ENCODE assay signal across 9 mouse cellular contexts in the genomic region with DNA sequence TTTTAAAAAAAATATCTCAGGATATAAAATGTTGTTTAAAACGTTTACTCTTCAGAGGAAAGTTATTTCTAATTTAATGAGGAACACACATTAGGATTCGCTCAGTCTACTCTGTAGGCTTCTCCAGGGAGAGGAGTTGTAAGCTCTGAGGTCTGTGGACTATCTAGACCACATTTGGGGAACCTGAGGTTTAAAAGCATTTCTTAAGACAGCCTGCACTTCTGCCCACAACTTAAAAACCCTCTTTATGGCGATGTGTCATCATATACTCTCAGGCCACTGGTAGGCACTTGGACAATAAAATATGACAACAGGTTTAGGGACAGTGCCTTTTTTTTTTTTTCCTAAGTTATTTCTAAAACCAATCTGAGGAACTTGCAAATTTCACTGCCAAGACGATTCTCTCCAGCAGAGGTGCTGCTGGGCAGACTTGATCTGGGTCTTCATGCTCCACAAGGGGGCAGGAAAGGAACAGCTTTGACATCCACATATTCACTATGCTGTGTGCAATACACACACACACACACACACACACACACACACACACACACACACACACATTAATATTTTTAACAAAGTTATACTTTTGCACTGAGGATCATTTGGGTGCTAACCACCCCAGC.
A peak's percentile ranks its signal among the peaks of the same experiment; 100 is the strongest.
DNase-seq lines count a peak whose midpoint lies in the region; ATAC-seq and TF ChIP-seq lines count a peak whose summit lies in the region.
"Had no signal": no experiment of that assay in that cellular context is flagged by ENCODE, and none has a peak within 500 bp of the region (broad histone marks: within the 10 kb centered on the region; RNA-seq: fewer than 3 reads in every experiment).

No protein-coding gene starts in this region.

- no peak overlapping the region for H3K4me3 ChIP-seq in kidney, postnatal 0 days (replicated peaks; ENCODE audit: low read depth, low read length)
- H3K4me3 ChIP-seq in ES-E14 (ENCODE audit: insufficient read depth in 1 of 2, low read depth in 1 of 2, low read length in 2 of 2, poor library complexity in 1 of 2, severe bottlenecking in 1 of 2): no peak overlapping the region
- no peak overlapping the region for H3K4me3 ChIP-seq in hindbrain, embryonic 16.5 days (ENCODE audit: low read length)
- H3K4me3 ChIP-seq: erythroblast, embryonic 14.5 days had no signal

- no peak overlapping the region for H3K9ac ChIP-seq in kidney, postnatal 0 days (ENCODE audit: low read depth, low read length)
- H3K9ac ChIP-seq in ES-E14 (ENCODE audit: insufficient read depth, low read depth, low read length, poor library complexity, severe bottlenecking): no peak overlapping the region
- no peak overlapping the region for H3K9ac ChIP-seq in hindbrain, embryonic 16.5 days (ENCODE audit: low read depth, low read length)

- TF ChIP-seq CTCF in kidney, postnatal 0 days (IDR thresholded peaks at IDR 0.05; ENCODE audit: low read depth): peak; percentile 73

- no peak overlapping the region for H3K4me2 ChIP-seq in kidney, postnatal 0 days (ENCODE audit: low read length)
- H3K4me2 ChIP-seq in hindbrain, embryonic 16.5 days (ENCODE audit: low read length): no peak overlapping the region

- peak; percentile 61 for DNase-seq in kidney, postnatal 0 days (ENCODE audit: low spot score)
- DNase-seq in kidney, adult 8-10 months: no peak
- peak; percentile 84 for DNase-seq in 3T3-L1 (ENCODE audit: low read depth, low spot score)
- DNase-seq in ES-E14 (ENCODE audit: low read depth, low spot score): peak; percentile 13
- no peak for DNase-seq in gastrocnemius, postnatal 25 days
- DNase-seq in adrenal gland, postnatal 25 days: no peak

- ATAC-seq in kidney, postnatal 0 days (replicated peaks; ENCODE audit: low FRiP score, low read depth): peak; percentile 59; the same call in 1 of the 2 replicates
- peak; percentile 63; the same call in 1 of the 2 replicates for ATAC-seq in hindbrain, embryonic 16.5 days
- ATAC-seq in erythroblast, adult 5-6 weeks (replicated peaks; ENCODE audit: low FRiP score, poor library complexity, severe bottlenecking): no peak

- WGBS in kidney, postnatal 0 days: 72% methylated on average over 4 of the region's 4 CpGs
- WGBS in hindbrain, embryonic 16.5 days: 73% methylated on average over 4 of the region's 4 CpGs

- in situ Hi-C loops in ES-E14 (cut with MboI; ENCODE audit: low sequenced_read_pairs in 2 of 2, unreplicated experiment in 2 of 2): no loop called here

- no peaks in the 10 kb centered on the region for H3K36me3 ChIP-seq in kidney, postnatal 0 days (ENCODE audit: insufficient read depth, low read length)
- H3K36me3 ChIP-seq in ES-E14 (ENCODE audit: control insufficient read depth, insufficient read depth, low read length, poor library complexity, severe bottlenecking): no peaks in the 10 kb centered on the region
- peaks cover 36% of the 10 kb centered on the region for H3K36me3 ChIP-seq in hindbrain, embryonic 16.5 days (ENCODE audit: control insufficient read depth, insufficient read depth, low read length)

- no peak overlapping the region for H3K27ac ChIP-seq in kidney, postnatal 0 days
- H3K27ac ChIP-seq in ES-E14 (ENCODE audit: insufficient read depth, low read depth, low read length, poor library complexity, severe bottlenecking): no peak overlapping the region
- no peak overlapping the region for H3K27ac ChIP-seq in hindbrain, embryonic 16.5 days (ENCODE audit: low read depth, low read length)

- no peaks in the 10 kb centered on the region for H3K4me1 ChIP-seq in kidney, postnatal 0 days (replicated peaks; ENCODE audit: insufficient read depth, low read length)
- no peaks in the 10 kb centered on the region for H3K4me1 ChIP-seq in ES-E14 (ENCODE audit: control insufficient read depth in 2 of 2, insufficient read depth in 2 of 2, low read length in 2 of 2, poor library complexity in 1 of 2)
- no peaks in the 10 kb centered on the region for H3K4me1 ChIP-seq in hindbrain, embryonic 16.5 days (ENCODE audit: control insufficient read depth, insufficient read depth, low read depth, low read length)

- H3K27me3 ChIP-seq in kidney, postnatal 0 days (ENCODE audit: insufficient read depth, low read length): no peaks in the 10 kb centered on the region
- H3K27me3 ChIP-seq in hindbrain, embryonic 16.5 days (replicated peaks; ENCODE audit: control insufficient read depth, insufficient read depth, low read length): no peaks in the 10 kb centered on the region

- no peaks in the 10 kb centered on the region for H3K9me3 ChIP-seq in kidney, postnatal 0 days (replicated peaks; ENCODE audit: low read length)
- H3K9me3 ChIP-seq in ES-E14 (ENCODE audit: control insufficient read depth, insufficient read depth, low read depth, low read length): no peaks in the 10 kb centered on the region
- no peaks in the 10 kb centered on the region for H3K9me3 ChIP-seq in hindbrain, embryonic 16.5 days (ENCODE audit: control insufficient read depth, low read length)

TF ChIP-seq in ES-E14, 5 proteins besides CTCF, POLR2A, EP300 and RAD21:
- no peak for TF ChIP-seq ZNF384 (IDR thresholded peaks at IDR 0.05; ENCODE audit: low read depth, low read length)
- no peak for TF ChIP-seq MAFK (IDR thresholded peaks at IDR 0.05; ENCODE audit: insufficient read depth, low read depth, low read length)
- TF ChIP-seq ZC3H11A (IDR thresholded peaks at IDR 0.05; ENCODE audit: borderline replicate concordance, low read depth, low read length): no peak
- no peak for TF ChIP-seq HCFC1 (IDR thresholded peaks at IDR 0.05; ENCODE audit: borderline replicate concordance, insufficient read depth, low read length)
- TF ChIP-seq CHD2 (IDR thresholded peaks at IDR 0.05; ENCODE audit: low read depth, low read length): no peak

Comparison
In these comparisons a context has a peak if more than half of its experiments do, and no peak if none do; other contexts are left out.
1. DNase-seq: peak in kidney, postnatal 0 days (single experiment), 3T3-L1 (single experiment) and ES-E14 (single experiment); none in kidney, adult 8-10 months (0 of 2), gastrocnemius, postnatal 25 days (single experiment) and adrenal gland, postnatal 25 days (single experiment).